Mouse (Mus musculus) heart, postnatal 4 days (tissue): ENCODE results near the gene Notch1. TPM values are rescaled to one million over a fixed set of nuclear protein-coding genes. Genes with fewer than 3 reads are reported as not detected.

Experiments
- DNase-seq: peaks from one replicate; pipeline ENCODE4 v3.0.0; 2021
- total RNA-seq, 2 experiments: library from RNA; stranded (reverse); gene quantifications; 2 replicates each; pipeline ENCODE4 v1.2.3; 2021

The Notch1 gene
- total RNA-seq, 2 experiments from 2014 or later = 55.3 to 62.3 TPM

DNA sequence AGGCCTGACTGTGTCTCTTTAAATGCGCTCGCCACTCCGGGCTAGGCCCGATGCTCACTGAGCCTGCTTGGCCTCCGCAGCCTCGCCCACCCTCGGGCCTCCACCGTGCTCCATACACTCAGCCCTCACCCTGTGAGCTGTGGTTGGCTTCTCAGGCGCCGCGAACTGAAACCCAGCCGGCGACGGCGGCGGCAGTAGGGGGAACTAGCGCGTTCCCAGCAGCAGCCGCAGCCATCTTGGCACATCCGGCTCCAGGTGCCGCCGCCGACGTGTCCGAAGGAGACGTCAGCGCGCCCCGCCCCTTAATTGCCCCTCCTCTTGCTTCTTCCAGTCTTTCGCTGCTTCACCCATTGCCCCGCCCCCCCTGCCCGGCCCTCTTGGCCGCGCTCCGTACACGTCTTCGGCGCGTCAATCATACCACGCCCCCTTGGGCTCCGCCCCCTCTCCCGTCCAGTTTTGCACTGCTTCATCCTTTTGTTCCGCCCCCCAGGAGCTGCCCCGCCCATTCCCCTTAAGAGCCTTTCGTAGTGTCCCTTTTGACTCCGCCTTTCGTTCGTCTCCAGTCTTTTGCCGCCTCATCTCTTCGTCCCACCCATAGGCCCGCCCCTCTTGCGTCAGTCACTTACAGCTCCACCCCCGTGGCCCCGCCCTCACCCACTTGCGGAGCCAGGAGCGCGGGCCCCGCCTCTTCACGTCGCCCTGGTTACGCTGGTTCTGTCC lies 71.4 kb downstream of the Notch1 start, which contains the start of gene Sec16a:
TSS of gene Sec16a (minus strand) at position 271 of the 720 bp plus-strand sequence.
- peak; percentile 100 for DNase-seq

DNA sequence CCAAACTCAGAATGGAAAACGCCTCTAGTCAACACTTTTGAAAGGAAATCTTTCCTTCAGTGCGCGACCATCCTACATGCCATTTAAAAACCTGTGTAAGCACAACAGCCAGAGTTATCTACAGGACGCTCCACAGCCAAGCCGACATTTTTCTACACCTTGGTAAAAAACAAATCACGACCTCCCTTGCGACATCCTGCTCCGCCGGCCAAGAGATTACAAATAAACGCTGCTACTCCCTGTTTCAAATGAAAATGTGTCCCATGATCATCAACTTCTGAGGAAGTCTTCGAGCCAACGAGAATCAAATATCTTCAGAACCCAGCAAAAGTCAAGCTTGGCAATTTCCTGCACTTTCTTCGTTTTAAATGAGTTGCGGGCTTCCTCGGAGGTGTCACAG lies 72.1 kb downstream of the Notch1 start:
- DNase-seq = no peak

DNA sequence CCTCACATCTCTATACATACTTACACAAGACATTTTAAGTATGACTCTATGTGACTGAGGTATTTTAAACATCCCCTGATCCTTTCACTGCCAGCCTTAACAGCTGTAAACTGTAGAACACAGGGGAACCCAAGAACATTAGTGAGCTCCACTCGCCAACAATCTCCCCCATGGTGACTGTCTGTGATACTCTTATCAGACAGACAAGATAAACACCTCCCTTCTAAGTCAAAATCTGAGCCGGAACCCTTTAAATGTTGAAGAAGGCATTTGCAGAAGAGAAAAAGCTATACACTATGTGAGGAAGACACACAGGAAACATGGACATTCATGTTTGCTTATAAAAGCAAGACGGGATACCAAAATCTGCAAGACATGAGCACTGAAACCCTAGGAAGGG lies 72.6 kb downstream of the Notch1 start:
- DNase-seq = no peak

DNA sequence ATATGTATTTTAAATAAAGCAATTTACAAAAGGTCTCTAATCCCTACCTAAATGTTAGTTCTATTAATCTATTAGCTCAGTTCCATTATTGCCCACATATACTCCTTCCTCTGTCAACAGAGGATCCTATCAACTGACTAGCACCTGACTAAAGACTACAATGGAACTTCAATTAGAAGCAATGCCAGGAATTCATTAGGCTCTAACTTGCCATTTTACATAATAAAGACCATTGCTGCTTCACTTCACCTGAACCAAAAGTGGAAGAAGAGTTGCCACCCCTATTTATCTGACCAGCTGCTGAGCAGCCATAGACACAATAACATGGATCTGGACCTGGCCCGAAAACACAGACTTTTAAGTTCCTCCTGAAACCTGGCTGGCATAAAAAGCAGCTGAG lies 73.6 kb downstream of the Notch1 start:
- no peak for DNase-seq

DNA sequence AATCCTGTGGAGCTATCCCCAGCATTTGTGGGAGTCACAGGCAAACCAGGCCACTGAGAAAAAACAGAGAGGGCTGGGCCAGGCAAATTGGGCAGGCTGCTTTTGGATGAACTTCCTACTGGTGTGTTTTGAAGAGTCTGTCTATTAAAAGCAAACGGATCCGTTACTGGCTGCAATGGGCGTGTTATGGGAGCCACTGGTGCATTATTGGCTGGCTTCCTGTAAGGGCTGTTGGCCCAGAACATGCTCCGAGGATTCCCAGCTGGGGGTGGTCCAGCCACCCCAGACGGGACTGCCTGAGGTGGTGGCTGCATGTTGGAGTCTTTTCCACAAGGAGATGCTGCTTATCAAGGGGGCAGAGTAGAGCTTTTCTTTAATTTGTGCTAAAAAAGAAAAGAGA lies 74.8 kb downstream of the Notch1 start:
- DNase-seq = no peak

DNA sequence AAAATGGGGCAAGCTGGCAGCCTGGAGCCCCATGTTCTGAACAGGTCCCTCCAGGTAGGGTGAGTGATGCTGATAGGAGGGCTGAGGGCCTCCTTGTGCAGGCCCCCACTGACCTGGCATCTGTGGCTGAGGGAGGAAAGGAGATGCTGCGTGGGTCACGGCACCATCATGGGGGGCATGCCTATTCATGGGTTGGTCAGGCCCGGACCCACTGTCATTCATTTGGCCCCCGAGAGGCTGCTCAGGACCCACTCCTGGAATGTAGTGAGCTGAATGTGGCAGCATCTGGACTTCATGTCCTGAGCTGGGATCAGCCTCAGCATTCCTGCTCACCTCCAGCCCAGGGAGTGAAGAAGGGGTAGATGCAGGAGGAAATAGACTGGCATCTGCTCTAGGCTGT lies 75.2 kb downstream of the Notch1 start:
- DNase-seq = no peak

DNA sequence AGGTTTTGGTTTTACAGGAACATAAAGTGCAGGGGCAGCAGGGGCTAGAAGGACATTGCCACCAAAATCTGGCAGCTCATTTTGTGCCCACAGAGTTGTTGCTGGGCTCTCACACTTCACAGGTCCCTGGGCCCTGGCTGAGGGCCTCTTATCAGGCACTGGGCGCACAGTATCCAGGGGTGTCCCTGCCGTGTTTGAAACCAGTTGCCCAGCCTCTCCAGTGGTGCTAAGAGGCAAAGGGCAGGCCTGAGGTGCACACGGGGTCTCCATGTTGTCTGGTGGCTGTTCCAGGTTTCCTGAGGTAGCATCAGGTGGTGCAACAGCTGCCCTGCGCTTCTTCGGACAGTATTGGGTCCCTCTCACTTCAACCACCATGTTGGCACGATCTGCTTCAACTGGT lies 76.8 kb downstream of the Notch1 start:
- no peak for DNase-seq

DNA sequence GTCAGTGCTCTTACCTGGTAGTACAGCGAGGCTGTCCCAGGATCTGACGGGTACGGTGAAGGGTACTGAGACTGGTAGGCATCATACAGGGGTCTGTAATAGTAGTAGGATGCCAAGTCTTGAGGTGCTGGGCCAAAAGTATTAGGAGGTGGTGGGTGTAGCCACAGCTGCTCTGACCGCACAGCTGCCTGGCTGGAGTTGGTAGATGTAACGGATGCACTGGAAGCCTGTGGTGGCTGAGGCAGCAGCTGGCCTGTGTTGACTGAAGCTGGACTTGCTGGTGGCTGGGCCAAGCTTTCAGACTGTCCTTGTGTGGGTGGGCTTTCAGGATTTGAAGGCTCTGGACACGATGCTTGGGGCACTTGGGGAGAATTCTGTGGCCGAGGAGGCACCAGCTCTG lies 78.1 kb downstream of the Notch1 start:
- no peak for DNase-seq

DNA sequence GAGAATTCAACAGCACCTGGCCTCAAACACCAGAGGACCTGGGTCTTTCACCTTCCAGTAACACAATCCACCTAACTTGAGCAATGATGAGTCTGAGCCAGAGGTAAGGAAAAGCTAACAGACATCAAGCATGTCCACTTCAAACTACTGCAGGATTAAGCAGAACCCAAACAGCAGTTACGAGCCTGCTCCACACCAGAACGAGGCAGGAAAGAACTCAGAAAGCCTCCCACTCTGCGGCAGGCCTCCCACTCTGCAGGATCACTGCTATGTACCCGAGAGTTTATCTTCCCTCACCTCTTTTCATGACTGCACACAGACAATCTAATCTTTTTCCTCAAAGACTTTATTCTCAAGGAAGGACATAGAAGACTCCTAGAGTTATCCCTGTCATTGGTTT lies 79.2 kb downstream of the Notch1 start:
- DNase-seq = no peak

DNA sequence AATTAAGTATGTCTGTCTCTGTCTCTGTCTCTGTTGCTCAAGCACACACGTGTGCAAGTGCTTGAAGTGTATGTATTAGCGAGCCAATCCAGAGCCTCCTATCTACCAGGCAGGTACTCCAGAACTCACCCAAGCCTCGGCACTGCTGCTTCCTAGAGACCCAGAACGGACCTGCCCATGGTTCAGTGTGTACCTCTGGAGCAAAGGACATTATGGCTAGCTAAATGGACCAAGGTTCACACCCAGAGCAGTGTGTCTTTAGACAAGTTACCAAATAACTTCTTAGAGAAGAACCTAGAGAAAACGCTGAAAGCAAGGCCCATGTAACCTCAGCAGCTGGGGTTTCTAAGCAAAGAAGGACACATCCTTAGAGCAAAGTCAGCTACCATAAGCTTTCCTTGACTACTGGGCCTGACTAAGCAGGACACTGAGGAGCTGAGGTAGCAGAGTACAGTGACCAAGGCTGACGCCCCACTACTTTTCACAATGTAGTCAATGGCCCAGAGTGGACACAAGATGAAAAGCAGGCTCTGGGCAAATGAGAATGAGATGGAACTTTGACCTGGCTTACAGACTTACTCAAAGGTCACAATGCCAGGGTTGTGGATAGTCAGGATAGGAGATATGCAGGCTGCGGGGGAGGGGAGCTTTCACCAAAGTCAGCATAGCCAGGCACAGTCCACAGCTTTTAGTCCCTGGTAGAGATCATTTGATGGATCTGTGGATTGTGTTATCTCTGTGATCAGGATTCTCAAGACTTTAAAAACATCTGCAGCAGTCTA lies 81.5 kb downstream of the Notch1 start:
- DNase-seq = no peak

DNA sequence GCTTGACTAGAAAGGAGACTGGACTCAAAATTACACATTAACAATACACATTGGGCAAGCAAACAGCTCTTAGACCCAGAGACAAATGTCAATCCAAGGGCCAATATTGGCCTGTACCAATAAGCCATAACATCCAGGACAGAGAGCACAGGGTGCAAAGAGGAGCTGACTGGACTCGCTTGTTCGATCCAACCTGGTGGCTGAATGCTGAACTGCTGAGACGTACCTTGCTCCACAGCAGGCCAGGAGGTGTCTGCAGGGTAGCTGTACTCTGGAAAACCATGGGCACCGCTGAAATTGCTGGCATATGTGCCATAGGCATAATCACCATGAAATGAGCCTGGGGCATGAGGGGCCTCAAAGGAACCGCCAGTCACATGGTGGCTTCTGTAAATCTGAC lies 86.6 kb downstream of the Notch1 start:
- no peak for DNase-seq

DNA sequence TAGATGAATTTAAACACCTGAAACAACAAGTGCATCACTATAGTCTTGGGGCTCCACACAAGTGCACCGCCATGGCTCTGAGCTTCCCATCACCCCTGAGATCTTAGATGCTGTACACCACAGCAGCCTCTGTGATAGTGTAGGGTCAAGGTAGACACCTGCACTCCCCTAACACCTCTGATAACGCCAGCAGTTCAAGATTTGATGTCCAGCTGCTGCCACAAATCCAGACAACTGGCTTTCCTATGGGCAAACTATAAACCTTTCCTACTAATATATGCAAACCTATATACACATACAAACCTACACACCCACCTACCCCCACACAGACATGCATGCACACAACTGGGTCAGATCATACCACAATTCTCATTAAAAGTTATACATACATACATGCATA lies 91.9 kb downstream of the Notch1 start:
- no peak for DNase-seq

DNA sequence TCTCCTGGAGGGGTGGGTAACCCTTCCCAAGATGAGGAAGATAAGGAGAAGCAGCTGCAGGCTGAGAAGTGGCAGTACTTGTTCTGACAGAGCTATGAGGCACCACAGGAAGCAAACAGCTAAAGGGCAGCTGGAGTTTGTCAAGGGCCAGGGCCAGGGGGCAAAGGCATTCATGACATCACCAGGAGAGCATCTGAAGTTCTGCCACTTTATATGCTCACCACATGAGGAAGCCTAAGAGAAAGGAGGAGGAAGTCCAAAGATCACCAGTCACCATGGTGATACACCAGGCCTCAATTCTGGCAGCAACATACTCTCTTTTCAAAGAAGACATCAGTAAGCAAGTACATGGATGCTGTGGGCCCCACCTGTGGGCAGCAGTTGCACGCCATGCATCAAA lies 93.4 kb downstream of the Notch1 start:
- DNase-seq = no peak

DNA sequence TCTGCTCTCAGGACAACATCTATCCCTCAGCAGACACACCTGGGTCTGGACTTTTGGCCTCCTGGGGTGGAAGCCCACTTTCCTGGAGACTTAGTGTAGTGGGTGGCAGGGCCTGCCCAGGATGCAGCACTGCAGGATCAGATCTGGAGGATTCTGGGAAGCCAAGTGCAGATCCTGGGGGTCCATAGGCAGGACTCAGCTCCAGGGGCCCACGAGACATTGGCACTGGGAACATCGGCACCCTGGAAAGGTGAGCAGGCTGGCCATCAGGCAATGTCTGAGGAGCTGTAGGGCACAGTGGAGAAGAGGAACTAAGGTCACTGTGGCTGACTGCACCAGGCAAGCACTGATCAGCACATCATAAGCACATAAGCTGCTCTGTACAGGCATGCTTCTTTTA lies 94.5 kb downstream of the Notch1 start:
- DNase-seq = no peak

DNA sequence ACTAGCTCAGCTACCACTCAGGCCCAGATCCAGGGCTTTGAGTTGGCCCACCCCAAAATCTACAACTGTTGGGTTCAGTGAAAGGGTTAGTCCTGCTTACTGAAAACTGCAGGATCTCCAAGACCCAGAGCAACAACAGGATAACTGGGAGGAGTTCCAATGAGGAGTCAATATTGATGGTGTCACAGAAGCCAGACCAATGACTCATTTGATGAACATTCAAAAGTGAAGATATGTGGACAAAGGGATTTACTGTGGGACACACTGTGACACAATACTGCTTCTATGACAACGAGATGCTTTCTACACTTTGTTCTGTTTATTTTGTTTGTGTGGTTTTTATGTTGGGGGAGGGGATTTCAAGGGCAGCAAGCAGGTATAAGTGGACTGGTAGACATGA lies 98.3 kb downstream of the Notch1 start:
- DNase-seq = no peak

DNA sequence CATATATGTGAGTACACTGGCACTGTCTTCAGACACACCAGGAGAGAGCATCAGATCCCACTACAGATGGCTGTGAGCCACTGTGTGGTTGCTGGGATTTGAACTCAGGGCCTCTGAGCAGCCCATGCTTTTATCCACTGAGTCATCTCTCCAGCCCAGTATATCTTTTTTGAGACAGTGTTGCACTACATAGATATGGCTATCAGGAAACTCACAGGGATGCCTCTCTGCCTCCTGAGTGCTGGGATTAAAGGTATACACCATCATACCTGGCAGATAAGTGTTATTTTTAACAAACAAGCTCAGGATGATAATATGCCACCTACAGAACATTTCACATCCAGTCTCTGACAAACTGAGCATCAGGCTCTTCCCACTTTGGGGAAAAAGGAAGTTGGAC lies 99.4 kb downstream of the Notch1 start:
- DNase-seq = no peak

DNA sequence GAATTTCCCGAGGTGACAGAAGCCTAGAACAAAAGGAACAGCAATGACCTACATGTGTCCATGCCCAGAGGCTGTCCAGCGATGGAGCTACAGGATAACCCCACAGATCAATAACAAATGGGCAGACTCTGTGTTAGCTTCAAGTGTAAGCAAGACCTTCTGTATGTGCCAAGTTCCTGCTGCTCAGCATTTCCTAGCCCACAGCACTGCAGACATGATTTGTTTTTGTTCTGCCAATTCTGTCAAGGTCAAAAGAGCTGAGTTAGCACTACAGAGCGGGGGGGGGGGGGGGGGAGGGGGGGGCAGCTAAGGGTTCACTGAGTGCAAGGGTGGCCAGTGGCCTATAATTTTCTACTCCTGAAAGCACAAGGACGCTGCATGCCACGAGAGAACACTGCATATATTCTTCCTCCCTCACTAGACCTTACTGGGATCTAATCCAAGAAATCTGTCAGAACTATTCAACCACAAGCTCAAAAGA lies 105.5 kb downstream of the Notch1 start:
- DNase-seq = no peak

DNA sequence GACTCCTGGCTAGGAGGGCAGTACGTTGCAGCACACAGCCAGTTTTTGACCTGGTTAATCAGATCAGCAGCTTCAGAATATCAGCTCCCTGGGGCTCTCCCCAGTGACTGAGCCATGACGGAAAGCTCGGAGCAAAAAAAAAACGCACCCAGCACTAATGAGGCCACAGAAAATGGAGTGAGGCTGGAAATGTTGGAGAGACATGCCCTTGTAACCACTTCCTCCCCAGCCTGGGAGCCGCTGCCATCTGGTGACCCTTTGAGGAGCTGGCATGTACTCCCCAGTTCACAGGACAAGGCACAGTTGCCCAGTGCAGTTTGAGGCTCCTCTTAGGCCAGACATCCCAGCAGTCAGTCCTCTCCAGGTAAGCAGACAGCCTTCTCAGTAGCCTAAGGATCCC lies 106.4 kb downstream of the Notch1 start:
- DNase-seq = no peak

DNA sequence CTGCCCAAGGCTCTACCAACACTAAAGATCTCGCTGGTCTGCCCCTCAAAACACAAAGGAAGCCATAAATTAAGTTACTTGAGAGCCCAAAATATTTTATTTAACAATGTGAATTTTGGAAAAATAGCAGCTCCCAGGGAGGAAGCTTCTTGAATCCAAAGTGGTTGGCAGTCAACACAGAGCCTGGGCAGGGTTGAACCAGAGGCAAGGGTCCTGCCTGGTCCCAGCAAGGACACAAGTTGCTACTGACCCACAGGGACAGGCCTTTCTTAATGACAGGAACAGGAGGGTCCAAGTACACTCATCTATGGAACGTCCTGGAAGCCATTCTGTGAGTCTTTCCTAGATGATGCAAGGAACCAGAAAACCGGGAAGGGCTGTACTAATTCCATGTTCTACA lies 107.1 kb downstream of the Notch1 start:
- DNase-seq = no peak

DNA sequence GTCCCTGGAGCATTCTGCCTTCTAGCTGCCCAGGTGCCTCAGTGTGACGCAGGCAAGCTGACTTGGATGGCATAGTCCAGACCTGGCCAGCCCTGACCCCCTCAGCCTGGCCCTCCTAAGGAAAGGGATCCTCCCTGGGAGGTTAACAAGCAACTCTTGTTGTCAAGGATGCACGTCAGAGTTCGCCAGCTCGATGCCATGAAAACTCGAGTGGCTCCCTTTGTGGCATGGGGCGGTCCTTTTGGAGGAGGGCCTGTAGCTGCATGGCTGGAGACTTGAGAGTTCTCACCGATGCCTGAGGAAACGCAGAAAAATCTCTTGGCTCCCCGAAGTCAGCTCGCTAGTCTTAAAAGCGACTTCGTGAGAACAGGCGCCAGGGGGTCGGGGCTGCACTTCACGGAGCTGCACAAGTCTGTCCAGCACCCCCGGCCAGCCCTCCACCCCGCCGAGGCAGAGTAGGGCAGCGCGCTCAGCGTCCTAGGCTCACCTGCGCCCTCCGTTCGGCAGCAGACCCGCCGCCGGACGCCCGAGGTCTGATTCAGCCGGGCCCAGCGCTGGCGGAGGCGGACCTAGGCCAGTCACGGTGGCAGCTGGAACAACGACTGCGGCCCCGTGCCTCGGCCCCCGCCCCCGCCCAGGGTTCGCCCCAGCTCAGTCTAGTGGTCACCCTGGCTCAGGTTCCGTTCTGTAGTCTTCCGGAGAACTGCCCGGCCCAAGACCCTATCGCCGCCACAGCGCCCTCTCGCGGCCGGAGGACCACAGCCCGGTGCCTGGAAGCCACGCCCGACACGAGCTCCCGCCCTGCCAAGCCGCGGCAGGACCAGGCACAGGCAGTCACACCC lies 107.7 kb downstream of the Notch1 start, which contains the start of gene Inpp5e:
TSS of gene Inpp5e (minus strand) at position 689 of the 842 bp plus-strand sequence.
- DNase-seq = peak; percentile 99
